In genomic region chr15:25910495-25910865, GRCm38 (mm10) we compare ENCODE assay signal across 13 mouse cellular contexts.
A peak's percentile ranks its signal among the peaks of the same experiment; 100 is the strongest.
DNase-seq lines count a peak whose midpoint lies in the region; ATAC-seq and TF ChIP-seq lines count a peak whose summit lies in the region.
"Had no signal": no experiment of that assay in that cellular context is flagged by ENCODE, and none has a peak within 500 bp of the region (broad histone marks: within the 10 kb centered on the region; RNA-seq: fewer than 3 reads in every experiment).

No protein-coding gene starts in this region.

- H3K4me1 ChIP-seq in forebrain, embryonic 13.5 days, result peaks cover 8% of the 10 kb centered on the region
- H3K4me1 ChIP-seq in forebrain, embryonic 11.5 days (replicated peaks; ENCODE audit: control insufficient read depth, insufficient read depth, low read length), result no peaks in the 10 kb centered on the region
- peaks cover 9% of the 10 kb centered on the region for H3K4me1 ChIP-seq in liver, embryonic 11.5 days (replicated peaks; ENCODE audit: control insufficient read depth, insufficient read depth, low read length)
- 0 out of 2 replicates have a peak, but pooled peaks cover 2% of the 10 kb centered on the region for H3K4me1 ChIP-seq in forebrain, embryonic 16.5 days (replicated peaks; ENCODE audit: control insufficient read depth, insufficient read depth, low read length)
- peaks cover 13% of the 10 kb centered on the region for H3K4me1 ChIP-seq in midbrain, embryonic 15.5 days
- H3K4me1 ChIP-seq: stomach, embryonic 15.5 days had no signal

- no peaks in the 10 kb centered on the region for H3K27me3 ChIP-seq in forebrain, embryonic 13.5 days
- no peaks in the 10 kb centered on the region for H3K27me3 ChIP-seq in forebrain, embryonic 11.5 days (ENCODE audit: control insufficient read depth, insufficient read depth, low read length)
- H3K27me3 ChIP-seq in liver, embryonic 11.5 days (replicated peaks; ENCODE audit: control insufficient read depth, insufficient read depth, low read length), result no peaks in the 10 kb centered on the region
- H3K27me3 ChIP-seq in forebrain, embryonic 16.5 days (replicated peaks; ENCODE audit: control insufficient read depth, insufficient read depth, low read length), result no peaks in the 10 kb centered on the region
- H3K27me3 ChIP-seq in midbrain, embryonic 15.5 days (replicated peaks), result no peaks in the 10 kb centered on the region
- H3K27me3 ChIP-seq: lung, embryonic 15.5 days; stomach, embryonic 15.5 days had no signal

- no peaks in the 10 kb centered on the region for H3K9me3 ChIP-seq in forebrain, embryonic 13.5 days (replicated peaks)
- H3K9me3 ChIP-seq in forebrain, embryonic 11.5 days (ENCODE audit: control insufficient read depth, low read length), result no peaks in the 10 kb centered on the region
- H3K9me3 ChIP-seq in liver, embryonic 11.5 days (ENCODE audit: control insufficient read depth, low read length), result no peaks in the 10 kb centered on the region
- no peaks in the 10 kb centered on the region for H3K9me3 ChIP-seq in forebrain, embryonic 16.5 days (ENCODE audit: control insufficient read depth, low read length)
- no peaks in the 10 kb centered on the region for H3K9me3 ChIP-seq in midbrain, embryonic 15.5 days
- H3K9me3 ChIP-seq: lung, embryonic 15.5 days; stomach, embryonic 15.5 days had no signal

- H3K4me2 ChIP-seq in forebrain, embryonic 13.5 days, result 0 out of 2 replicates have a peak overlapping the region, but pooled peaks have one; percentile 4
- H3K4me2 ChIP-seq in forebrain, embryonic 11.5 days (ENCODE audit: low read depth, low read length, severe bottlenecking), result no peak overlapping the region
- peak overlapping the region; percentile 10; the same call in 1 of the 2 replicates for H3K4me2 ChIP-seq in liver, embryonic 11.5 days
- H3K4me2 ChIP-seq in forebrain, embryonic 16.5 days (ENCODE audit: low read length), result no peak overlapping the region
- H3K4me2 ChIP-seq in midbrain, embryonic 15.5 days, result peak overlapping the region; percentile 26
- H3K4me2 ChIP-seq: lung, embryonic 15.5 days; stomach, embryonic 15.5 days had no signal

- TF ChIP-seq CTCF in left cerebral cortex, adult 2 months (IDR thresholded peaks at IDR 0.05), result no peak

- no peak overlapping the region for H3K4me3 ChIP-seq in forebrain, embryonic 13.5 days
- H3K4me3 ChIP-seq in forebrain, embryonic 11.5 days (ENCODE audit: low read depth, low read length), result no peak overlapping the region
- H3K4me3 ChIP-seq in liver, embryonic 11.5 days (ENCODE audit: low read depth, low read length), result no peak overlapping the region
- no peak overlapping the region for H3K4me3 ChIP-seq in forebrain, embryonic 16.5 days (replicated peaks; ENCODE audit: low read length)
- no peak overlapping the region for H3K4me3 ChIP-seq in midbrain, embryonic 15.5 days
- H3K4me3 ChIP-seq in left cerebral cortex, adult 2 months, result no peak overlapping the region
- H3K4me3 ChIP-seq: lung, embryonic 15.5 days; stomach, embryonic 15.5 days had no signal

- no peak for DNase-seq in forebrain, embryonic 11.5 days (ENCODE audit: low spot score)
- DNase-seq in liver, embryonic 11.5 days (ENCODE audit: low spot score), result no peak
- DNase-seq in liver, result no peak
- no peak for DNase-seq in left cerebral cortex, adult 9 months (ENCODE audit: low spot score in 2 of 2)
- DNase-seq in left cerebral cortex, adult 2 months (ENCODE audit: extremely low spot score in 1 of 2, low spot score in 2 of 2), result no peak
- DNase-seq: embryo, embryonic 11 days; kidney, postnatal 4 days had no signal

- ATAC-seq in forebrain, embryonic 13.5 days, result 0 out of 2 replicates have a peak, but pooled peaks have one; percentile 17
- no peak for ATAC-seq in forebrain, embryonic 11.5 days (replicated peaks; ENCODE audit: low FRiP score)
- ATAC-seq in liver, embryonic 11.5 days (replicated peaks; ENCODE audit: low FRiP score), result no peak
- ATAC-seq in forebrain, embryonic 16.5 days, result peak; percentile 24
- ATAC-seq in midbrain, embryonic 15.5 days (replicated peaks), result peak; percentile 28; the same call in 1 of the 2 replicates
- ATAC-seq: intestine, embryonic 16.5 days had no signal

- WGBS in forebrain, embryonic 13.5 days, result 15% methylated on average over 1 of the region's 1 CpGs
- 33% methylated on average over 1 of the region's 1 CpGs for WGBS in forebrain, embryonic 11.5 days
- whole genome bisulfite sequencing in liver, embryonic 11.5 days, result 31% methylated on average over 1 of the region's 1 CpGs
- WGBS in forebrain, embryonic 16.5 days, result 12% methylated on average over 1 of the region's 1 CpGs
- 3% methylated on average over 1 of the region's 1 CpGs for WGBS in midbrain, embryonic 15.5 days

- H3K27ac ChIP-seq in forebrain, embryonic 13.5 days, result no peak overlapping the region
- H3K27ac ChIP-seq in forebrain, embryonic 11.5 days (ENCODE audit: low read depth, low read length), result no peak overlapping the region
- no peak overlapping the region for H3K27ac ChIP-seq in liver, embryonic 11.5 days (ENCODE audit: low read depth, low read length)
- H3K27ac ChIP-seq in forebrain, embryonic 16.5 days (ENCODE audit: low read length), result no peak overlapping the region
- peak overlapping the region; percentile 51 for H3K27ac ChIP-seq in midbrain, embryonic 15.5 days
- no peak overlapping the region for H3K27ac ChIP-seq in left cerebral cortex, adult 2 months
- H3K27ac ChIP-seq: lung, embryonic 15.5 days; stomach, embryonic 15.5 days had no signal

- no peaks in the 10 kb centered on the region for H3K36me3 ChIP-seq in forebrain, embryonic 13.5 days (ENCODE audit: poor library complexity, severe bottlenecking)
- H3K36me3 ChIP-seq in forebrain, embryonic 11.5 days (ENCODE audit: control insufficient read depth, insufficient read depth, low read length), result no peaks in the 10 kb centered on the region
- H3K36me3 ChIP-seq in liver, embryonic 11.5 days (ENCODE audit: control insufficient read depth, insufficient read depth, low read length), result no peaks in the 10 kb centered on the region
- no peaks in the 10 kb centered on the region for H3K36me3 ChIP-seq in forebrain, embryonic 16.5 days (ENCODE audit: control insufficient read depth, insufficient read depth)
- no peaks in the 10 kb centered on the region for H3K36me3 ChIP-seq in midbrain, embryonic 15.5 days (replicated peaks)
- H3K36me3 ChIP-seq: lung, embryonic 15.5 days; stomach, embryonic 15.5 days had no signal

- intact Hi-C loops in left cerebral cortex, adult 2 months (cut with DNase I), result no loop called here

- no peak overlapping the region for H3K9ac ChIP-seq in forebrain, embryonic 13.5 days
- no peak overlapping the region for H3K9ac ChIP-seq in forebrain, embryonic 11.5 days (ENCODE audit: low read length)
- H3K9ac ChIP-seq in liver, embryonic 11.5 days (ENCODE audit: low read depth, low read length), result no peak overlapping the region
- no peak overlapping the region for H3K9ac ChIP-seq in forebrain, embryonic 16.5 days (replicated peaks; ENCODE audit: low read depth, low read length)
- no peak overlapping the region for H3K9ac ChIP-seq in midbrain, embryonic 15.5 days
- H3K9ac ChIP-seq: lung, embryonic 15.5 days; stomach, embryonic 15.5 days had no signal

Comparison
In these comparisons a context has a peak if more than half of its experiments do, and no peak if none do; other contexts are left out.
1. ATAC-seq: peak in forebrain, embryonic 13.5 days (single experiment), forebrain, embryonic 16.5 days (single experiment) and midbrain, embryonic 15.5 days (single experiment); none in forebrain, embryonic 11.5 days (single experiment) and liver, embryonic 11.5 days (single experiment).
2. H3K4me2 ChIP-seq: peak in forebrain, embryonic 13.5 days (single experiment), liver, embryonic 11.5 days (single experiment) and midbrain, embryonic 15.5 days (single experiment); none in forebrain, embryonic 11.5 days (single experiment) and forebrain, embryonic 16.5 days (single experiment).